Mouse (Mus musculus): Measurements from ENCODE around the gene Kynu. TPM values are rescaled to one million over a fixed set of nuclear protein-coding genes. Genes with fewer than 3 reads are reported as not detected.

Gene Kynu
- polyA plus RNA-seq, 1 experiment from 2014 or later = 2.2 TPM

Other genes starting within 250 kb of the Kynu start
- 0.15 and 0.38 TPM in 2 replicates for gene Arhgap15, start 193.5 kb downstream of the Kynu start, polyA plus RNA-seq (2016; fragmentation: Nextera tagmentation; extraction: Ambion mirVana)

Measured in midbrain, embryonic 10.5 days (tissue).